Mouse (Mus musculus) brain, adult 2 months (tissue): ENCODE measurements around the gene Zfp367.

ENCODE experiments used
- DNase-seq: peaks from one replicate; pipeline ENCODE4 v3.0.0; 2011; ENCODE audit warnings: low read depth, low spot score

The Zfp367 gene

DNA sequence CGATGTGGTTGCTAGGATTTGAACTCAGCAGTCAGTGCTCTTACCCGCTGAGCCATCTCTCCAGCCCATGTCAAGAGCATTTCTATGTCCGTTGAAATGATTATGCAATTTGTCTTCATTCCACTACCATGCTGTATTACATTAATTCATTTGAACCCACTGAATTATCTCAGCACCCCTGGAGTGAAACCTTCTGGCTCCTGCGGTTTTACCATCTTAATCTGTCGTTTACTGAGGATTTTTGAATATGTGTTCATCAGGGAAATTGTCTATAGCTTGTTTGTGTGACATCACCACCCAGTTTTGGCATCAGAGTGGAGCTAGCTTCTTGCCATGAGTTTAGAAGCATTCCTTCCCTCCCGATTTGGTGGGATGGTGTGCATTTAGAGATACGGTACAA lies 62.0 kb downstream of the Zfp367 start:
- no peak for DNase-seq

DNA sequence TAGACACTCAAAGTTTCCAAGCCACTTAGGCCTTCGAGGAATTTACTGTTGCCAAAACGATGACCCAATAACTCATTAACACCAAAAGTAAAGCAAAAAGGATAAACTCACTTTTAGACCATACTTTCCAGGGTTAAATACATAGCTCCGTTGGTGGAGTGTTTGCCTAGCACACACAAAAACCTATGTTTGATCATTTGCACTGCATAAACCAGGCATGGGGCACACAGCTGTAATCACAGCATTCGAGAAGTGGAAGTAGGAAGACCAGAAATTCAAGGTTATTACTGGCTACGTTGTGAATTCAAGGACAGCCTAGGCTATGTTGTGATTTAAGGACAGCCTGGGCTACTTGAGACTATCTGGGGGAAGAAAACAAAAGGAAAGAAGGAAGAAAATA lies 62.7 kb downstream of the Zfp367 start:
- no peak for DNase-seq

DNA sequence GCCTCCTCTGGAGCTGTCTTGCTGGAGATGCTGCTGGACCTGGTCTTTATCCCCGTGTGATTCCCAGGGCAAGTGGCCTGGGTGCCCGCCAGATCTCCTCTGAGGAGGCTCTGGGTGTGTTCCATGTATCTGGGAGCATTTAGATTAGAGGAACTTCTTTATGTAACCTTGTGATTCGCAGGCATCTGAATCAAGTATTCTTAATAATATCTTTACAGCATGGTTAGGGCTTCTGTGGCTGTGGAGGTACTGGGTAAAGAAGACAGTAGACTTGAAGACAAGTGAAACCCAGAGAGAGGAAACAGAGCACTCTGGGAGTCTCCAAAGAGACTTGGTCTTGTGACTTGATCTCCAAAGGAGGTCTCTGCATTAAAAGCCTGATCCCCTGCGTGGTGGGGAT lies 63.9 kb downstream of the Zfp367 start, which contains the start of gene Hsd17b3:
Gene Hsd17b3 (minus strand): TSS at position 101 of the 400 bp plus-strand sequence.
- no peak for DNase-seq

DNA sequence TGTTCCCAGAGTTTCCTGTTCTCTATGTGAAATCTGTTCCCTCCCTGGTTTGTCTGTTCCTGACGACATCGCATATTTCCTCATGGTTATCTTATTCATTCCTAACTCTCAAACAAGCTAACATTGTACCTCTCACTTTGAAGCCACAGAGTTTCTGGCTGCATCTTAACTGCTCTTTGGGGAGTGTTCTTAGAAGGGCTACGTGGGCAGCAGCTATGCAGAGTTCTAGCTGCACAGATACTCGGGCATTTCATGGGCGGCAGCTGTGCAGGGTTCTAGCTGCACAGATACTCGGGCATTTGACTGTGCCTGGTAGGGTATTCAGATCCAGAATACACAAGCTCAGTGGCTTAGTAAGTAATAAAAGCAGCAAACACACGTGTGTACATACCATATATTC lies 64.9 kb downstream of the Zfp367 start:
- no peak for DNase-seq

DNA sequence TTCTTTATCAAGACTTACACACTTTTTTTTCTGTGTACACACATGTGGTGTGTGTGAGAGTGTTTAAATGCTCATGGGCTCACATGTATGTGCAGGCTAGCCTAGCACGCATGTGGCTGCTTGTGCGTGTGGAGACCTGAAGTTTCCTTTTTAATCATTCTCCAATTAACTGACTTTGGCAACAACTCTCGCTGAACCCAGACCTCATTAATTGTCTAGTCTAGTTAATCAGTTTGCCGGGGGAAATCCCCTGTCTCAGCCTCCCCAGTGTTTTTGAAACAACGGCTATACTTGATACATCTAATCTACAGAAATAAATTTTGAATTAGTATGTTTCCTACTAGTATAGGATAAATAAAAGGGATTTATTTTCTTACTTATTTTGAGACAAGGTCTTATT lies 67.0 kb downstream of the Zfp367 start:
- no peak for DNase-seq

DNA sequence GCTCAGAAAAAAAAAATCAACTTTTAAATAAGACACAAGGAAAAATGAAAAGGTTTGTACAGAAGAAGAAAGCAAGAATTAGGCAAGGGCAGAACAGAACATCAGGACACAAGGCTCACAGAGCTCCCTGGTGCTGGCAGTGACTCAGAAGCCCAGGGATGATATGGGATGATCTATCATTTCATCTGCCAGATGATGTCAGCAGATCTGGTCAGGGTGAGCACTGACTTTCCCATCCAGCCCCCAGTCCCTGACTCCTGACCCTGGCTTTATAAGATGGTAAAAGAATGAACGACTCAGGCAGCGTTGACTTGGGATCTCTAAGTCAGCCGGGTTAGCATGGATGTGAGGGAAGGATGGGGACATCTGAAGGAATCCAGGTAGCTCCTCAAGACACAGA lies 69.7 kb downstream of the Zfp367 start:
- DNase-seq = no peak
